Mouse (Mus musculus) gastrocnemius, adult 2 months (tissue): Measurements from ENCODE around the gene Tmem208. TPM values are rescaled to one million over a fixed set of nuclear protein-coding genes. Genes with fewer than 3 reads are reported as not detected.

Source experiments
- DNase-seq: peaks from one replicate; pipeline ENCODE4 v3.0.0; 2022
- H3K27ac ChIP-seq: fragments of 200-600 bp; 2 replicates; pipeline ENCODE4 v1.8.1; 2022; ENCODE audit warnings: mild to moderate bottlenecking
- H3K4me3 ChIP-seq: fragments of 200-600 bp; 2 replicates; pipeline ENCODE4 v1.8.1; 2022; ENCODE audit warnings: mild to moderate bottlenecking, moderate library complexity
- CTCF ChIP-seq: fragments of 200-600 bp; IDR thresholded peaks from 2 replicates; pipeline ENCODE4 v1.8.1; 2022; ENCODE audit warnings: antibody characterized with exemption, mild to moderate bottlenecking, moderate library complexity
- intact Hi-C: fragments of 180-260 bp; cut with DNase I; formaldehyde crosslinking; loops from one replicate; pipeline ENCODE4 v1.15.1; 2025
- total RNA-seq, 2 experiments: library from RNA; stranded (reverse); gene quantifications; 2 replicates each; pipeline ENCODE4 v1.2.3; 2021

Gene Tmem208
- total RNA-seq, 2 experiments from 2014 or later: 20.1 to 24.6 TPM

- TF ChIP-seq CTCF: no peak
- peak overlapping the region; percentile 83 for H3K27ac ChIP-seq
- intact Hi-C loops: no loop called here
- H3K4me3 ChIP-seq: no peak overlapping the region; the same call in 1 of the 2 replicates
- DNase-seq: peak; percentile 65
Observed at GRCm38 (mm10) chr8:105339886-105340635, 13.9 kb downstream of the Tmem208 start.

- Histone ChIP-seq H3K27ac (peak overlapping the region; percentile 83), H3K4me3 (no peak overlapping the region; the same call in 1 of the 2 replicates)
- intact Hi-C loops: no loop called here
- no peak for TF ChIP-seq CTCF
- DNase-seq: peak; percentile 21
Observed at GRCm38 (mm10) chr8:105341399-105341798, 15.2 kb downstream of the Tmem208 start.

DNA sequence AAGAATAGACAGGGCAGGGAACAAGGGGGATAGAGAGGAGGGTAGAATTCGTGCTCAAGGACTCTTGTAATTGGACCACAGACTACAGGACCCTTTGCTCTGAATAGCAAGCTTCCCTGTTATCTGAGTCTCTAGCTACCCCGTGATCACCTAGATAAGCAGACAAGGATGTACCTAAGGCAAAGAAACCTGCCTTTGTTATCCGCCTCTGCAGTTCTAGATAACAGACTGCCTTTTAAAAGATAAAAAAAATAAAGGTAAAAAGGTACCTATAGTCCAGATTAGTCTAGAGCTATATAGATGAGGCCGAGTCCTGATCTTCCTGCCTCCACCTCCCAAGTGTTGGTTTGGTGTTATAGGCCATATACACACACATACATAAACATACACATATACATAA, 16.6 kb downstream of the Tmem208 start:
- no peak overlapping the region; the same call in 1 of the 2 replicates for H3K27ac ChIP-seq
- no peak for TF ChIP-seq CTCF
- no peak overlapping the region for H3K4me3 ChIP-seq
- no peak for DNase-seq
- intact Hi-C loops: no loop called here

- intact Hi-C loops: no loop called here
- H3K4me3 ChIP-seq: peak overlapping the region; percentile 88
- TF ChIP-seq CTCF: no peak
- peak; percentile 31 for DNase-seq
- peak overlapping the region; percentile 94 for H3K27ac ChIP-seq
Observed at GRCm38 (mm10) chr8:105343791-105344574, 17.8 kb downstream of the Tmem208 start.

DNA sequence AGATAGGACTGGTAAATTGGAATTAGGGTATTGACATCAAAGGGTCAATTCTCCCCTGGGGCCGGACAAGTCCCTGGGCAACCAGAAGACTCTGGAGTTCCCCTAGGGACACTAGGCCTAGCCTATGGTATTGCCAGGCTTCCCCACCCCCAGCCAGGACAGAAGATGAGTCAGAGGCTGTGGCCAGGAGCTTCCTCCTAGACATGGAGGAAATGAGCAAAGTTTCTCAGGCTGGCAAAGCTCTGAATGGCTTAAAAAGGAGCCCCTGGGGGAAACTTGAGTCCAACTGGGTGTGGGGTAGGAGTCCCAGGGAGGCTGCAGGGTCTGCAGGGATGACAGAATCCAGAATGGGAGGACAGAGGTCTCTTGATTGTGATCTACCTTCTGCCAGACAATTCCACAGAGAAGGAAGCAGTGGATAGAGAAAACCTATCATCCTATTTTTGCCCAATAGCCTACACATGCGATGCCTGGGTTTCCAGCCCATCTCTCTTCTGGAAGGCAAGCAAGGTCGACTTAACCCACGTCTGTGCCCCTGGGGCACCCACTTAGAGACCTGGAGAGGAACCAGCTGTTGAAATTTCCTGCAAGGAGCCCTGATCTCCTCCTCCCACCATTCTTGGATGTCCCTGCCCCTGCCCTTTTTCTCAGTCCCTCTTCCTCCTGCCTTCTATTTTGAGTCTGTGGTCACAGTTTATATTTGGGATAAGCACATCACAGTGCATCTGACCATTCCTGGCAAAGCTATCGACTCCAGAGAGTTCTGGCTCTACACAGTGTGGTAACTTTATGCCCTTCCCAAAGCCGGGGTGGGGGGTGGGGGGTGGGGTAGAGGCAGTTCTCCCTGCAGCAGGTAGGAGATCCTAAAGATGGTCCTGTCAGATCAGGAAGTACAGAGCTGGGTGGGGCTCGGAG, 19.2 kb downstream of the Tmem208 start:
- no peak for TF ChIP-seq CTCF
- H3K27ac ChIP-seq: peak overlapping the region; percentile 94
- DNase-seq: peak; percentile 73
- peak overlapping the region; percentile 88 for H3K4me3 ChIP-seq
- intact Hi-C loops: no loop called here

DNA sequence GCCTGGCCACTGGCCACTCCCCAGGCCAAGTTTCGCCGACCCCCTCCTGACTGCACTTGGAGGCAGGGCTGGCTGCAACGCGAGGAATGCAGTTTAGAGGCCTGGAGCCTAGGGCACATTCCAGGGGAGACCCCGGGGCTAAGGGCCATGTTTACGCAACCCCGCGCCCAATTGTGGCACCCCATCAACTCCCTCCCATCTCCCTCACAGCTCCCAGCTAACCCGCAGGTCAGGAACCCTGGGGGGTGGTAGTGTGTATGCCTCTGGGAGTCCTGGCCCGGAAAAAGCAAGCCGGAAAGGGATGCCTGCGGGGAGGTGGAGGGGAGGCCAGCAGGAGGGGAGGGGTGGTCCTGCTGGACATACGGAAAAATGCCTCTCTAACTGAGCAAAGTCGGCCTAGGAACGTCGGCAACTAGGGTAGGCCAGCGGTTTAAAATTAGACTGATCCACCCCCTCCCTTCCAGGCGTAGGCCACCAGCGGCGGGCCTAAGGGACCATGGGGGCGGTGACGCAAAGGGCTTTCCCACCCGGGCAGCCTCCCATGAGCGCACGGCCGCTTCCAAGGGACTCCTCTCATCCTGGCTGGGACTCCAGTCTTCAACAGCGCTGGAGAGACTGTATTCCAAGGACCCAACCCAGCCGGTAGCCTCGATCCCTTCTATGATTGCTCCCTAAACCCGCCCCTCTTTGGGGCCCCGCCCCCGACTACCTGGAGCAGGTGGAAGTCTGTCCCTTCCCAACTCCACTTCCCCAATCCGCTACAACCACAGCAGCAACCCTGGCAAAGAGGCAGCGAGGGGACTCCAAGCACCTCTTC, 20.7 kb downstream of the Tmem208 start:
- Histone ChIP-seq H3K4me3 (peak overlapping the region; percentile 88), H3K27ac (peak overlapping the region; percentile 94)
- no peak for TF ChIP-seq CTCF
- DNase-seq: peak; percentile 89
- intact Hi-C loops: no loop called here

DNA sequence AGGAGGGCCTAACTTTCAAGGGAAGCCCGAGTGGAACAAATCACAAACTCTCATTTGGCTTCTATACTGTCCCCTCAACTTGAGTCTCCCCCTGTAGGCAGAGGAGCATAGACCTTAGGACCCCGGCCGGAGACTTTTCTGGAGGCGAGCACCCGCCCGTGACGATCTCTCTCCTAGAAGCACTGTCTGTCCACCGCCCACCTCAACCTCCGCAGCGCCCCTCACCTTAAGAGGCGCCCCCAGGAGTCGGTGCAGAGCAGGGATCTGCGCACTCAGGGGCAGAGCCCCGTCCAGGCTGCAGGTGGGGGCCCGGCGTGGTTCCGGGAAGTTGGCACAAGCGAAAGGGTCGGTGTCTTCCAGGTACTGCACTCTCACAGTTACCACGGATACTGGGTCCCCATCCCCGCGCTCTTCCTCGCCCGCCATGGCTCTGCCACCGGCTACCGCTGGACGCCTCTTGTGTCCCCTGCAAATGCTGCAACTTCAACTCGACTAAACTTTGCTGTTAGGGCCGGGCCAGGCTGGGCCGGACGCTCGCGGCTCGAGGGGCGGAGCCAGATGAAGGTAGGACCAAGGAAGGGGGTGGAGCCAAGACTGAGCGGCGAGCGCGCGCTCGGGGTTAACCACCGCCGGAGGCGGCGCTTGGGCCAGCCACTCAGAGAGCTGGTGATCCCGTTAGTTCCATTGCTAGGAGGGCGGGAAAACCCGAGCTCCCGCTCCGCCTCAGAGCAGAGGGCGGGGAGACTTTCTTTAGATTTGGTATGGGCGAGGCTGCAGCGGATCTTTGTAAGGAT, 21.5 kb downstream of the Tmem208 start, which contains the start of gene Fhod1:
Fhod1 (minus strand) TSS at position 526 of the 794 bp plus-strand sequence.
- H3K27ac ChIP-seq: peak within 1 kb of the TSS; percentile 94
- intact Hi-C loops: no loop called here
- peak within 1 kb of the TSS; percentile 88 for H3K4me3 ChIP-seq
- peak; percentile 33 for TF ChIP-seq CTCF
- DNase-seq: peak; percentile 97

GRCm38 (mm10) chr8:105348450-105349095, 22.4 kb downstream of the Tmem208 start, which contains the start of gene Slc9a5:
Gene Slc9a5 (plus strand): TSS chr8:105348843.
- intact Hi-C loops: no loop called here
- peak; percentile 27; the same call in 1 of the 2 replicates for TF ChIP-seq CTCF
- Histone ChIP-seq H3K4me3 (peak within 1 kb of the TSS; percentile 88), H3K27ac (peak within 1 kb of the TSS; percentile 94)
- DNase-seq: peak; percentile 62

DNA sequence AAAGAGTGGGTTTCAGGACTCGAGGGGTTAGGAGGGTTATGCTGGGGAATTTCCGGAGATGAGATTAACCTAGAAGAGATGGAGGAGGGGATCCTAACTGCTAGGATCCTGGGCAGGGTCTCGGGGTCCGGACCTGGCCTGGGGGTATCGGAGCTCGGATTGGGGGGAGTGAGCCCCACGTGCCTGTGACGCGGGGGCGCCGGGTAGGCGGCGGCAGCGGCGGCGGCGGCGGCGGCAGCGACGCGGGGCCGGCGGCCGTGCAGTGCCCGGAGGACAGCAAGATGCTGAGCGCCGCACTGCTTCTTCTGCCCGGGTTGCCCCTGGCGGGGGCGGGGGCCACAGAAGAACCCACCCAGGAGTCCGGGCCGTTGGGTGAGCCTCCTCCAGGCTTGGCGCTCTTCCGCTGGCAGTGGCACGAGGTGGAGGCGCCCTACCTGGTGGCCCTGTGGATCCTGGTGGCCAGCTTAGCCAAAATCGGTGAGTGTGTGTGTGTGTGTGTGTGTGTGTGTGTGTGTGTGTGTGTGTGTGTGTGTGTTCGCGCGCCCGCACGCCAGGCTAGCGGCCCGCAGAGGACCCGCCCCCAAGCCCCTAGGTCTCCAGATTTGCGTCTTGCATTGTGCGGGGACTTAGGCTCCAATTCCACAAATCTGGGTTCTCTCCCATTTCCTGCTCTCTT, 23.1 kb downstream of the Tmem208 start:
- peak overlapping the region; percentile 39 for H3K27ac ChIP-seq
- peak; percentile 63 for DNase-seq
- H3K4me3 ChIP-seq: peak overlapping the region; percentile 88
- intact Hi-C loops: no loop called here
- no peak for TF ChIP-seq CTCF

- intact Hi-C loops: no loop called here
- DNase-seq: no peak
- TF ChIP-seq CTCF: no peak
- Histone ChIP-seq H3K27ac (no peak overlapping the region), H3K4me3 (no peak overlapping the region)
Observed at GRCm38 (mm10) chr8:105350186-105350585, 24.0 kb downstream of the Tmem208 start.
